Mouse (Mus musculus) urinary bladder, postnatal 4 days (tissue): ENCODE results near the gene Tmem121.
A peak's percentile ranks its signal among the peaks of the same experiment; 100 is the strongest.
"Not testable (repeated sequence)": the region's sequence is repeated elsewhere in the genome, so short reads cannot be mapped to it uniquely, and the experiment has no call there.

Experiments
- DNase-seq, 2 experiments: peaks; one replicate each; pipeline ENCODE4 v3.0.0; 2021 to 2022; ENCODE audit warnings: low spot score in 2 of 2

Gene Tmem121

GRCm38 (mm10) chr12:113217306-113218242 is 31.8 kb downstream of the Tmem121 start:
- DNase-seq, result peak in 1 of 2 experiments; percentile 42

- no peak for DNase-seq
Observed at GRCm38 (mm10) chr12:113219867-113220266, 34.1 kb downstream of the Tmem121 start.

GRCm38 (mm10) chr12:113220447-113220846 is 34.7 kb downstream of the Tmem121 start:
- no peak for DNase-seq

- no peak for DNase-seq
Observed at GRCm38 (mm10) chr12:113221289-113221688, 35.6 kb downstream of the Tmem121 start.

- peak; percentile 81 to 92 for DNase-seq
Observed at GRCm38 (mm10) chr12:113222121-113222636, 36.4 kb downstream of the Tmem121 start.

GRCm38 (mm10) chr12:113222748-113223147 is 37.0 kb downstream of the Tmem121 start:
- no peak for DNase-seq

- DNase-seq, result no peak
Observed at GRCm38 (mm10) chr12:113224206-113224605, 38.5 kb downstream of the Tmem121 start.

GRCm38 (mm10) chr12:113224687-113225091 is 39.0 kb downstream of the Tmem121 start:
- DNase-seq, result no peak

GRCm38 (mm10) chr12:113227970-113228593 is 42.4 kb downstream of the Tmem121 start:
- DNase-seq, result no peak

GRCm38 (mm10) chr12:113230741-113231140 is 45.0 kb downstream of the Tmem121 start:
- DNase-seq, result no peak

GRCm38 (mm10) chr12:113231551-113232263 is 46.0 kb downstream of the Tmem121 start:
- not testable (repeated sequence) for DNase-seq

GRCm38 (mm10) chr12:113232264-113232750 is 46.6 kb downstream of the Tmem121 start:
- not testable (repeated sequence) for DNase-seq
